Mouse (Mus musculus): ENCODE results near the gene Nabp1.
"Not testable (repeated sequence)": the region's sequence is repeated elsewhere in the genome, so short reads cannot be mapped to it uniquely, and the experiment has no call there.

The Nabp1 gene

GRCm38 (mm10) chr1:51486291-51486690 lies 8.1 kb upstream of the Nabp1 start:
- DNase-seq (ENCODE audit: low spot score in 2 of 2): no peak

DNA sequence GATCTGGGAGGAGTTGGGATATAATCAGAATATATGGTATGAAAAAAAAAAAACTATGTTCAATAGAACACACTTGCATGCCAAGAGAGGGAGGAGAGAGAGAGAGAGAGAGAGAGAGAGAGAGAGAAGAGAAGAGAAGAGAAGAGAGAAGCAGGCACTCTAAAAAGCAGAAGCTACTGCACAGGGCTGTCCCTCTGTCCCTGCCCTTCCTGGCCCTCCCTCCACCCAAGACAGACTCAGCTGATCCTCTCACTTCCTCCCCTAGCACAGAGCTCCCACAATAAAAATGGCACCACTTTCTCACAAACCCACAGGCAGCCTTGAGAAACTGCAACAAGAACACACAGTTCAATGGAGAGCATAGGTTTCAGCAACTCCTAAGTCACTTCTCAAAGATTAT lies 2.2 kb upstream of the Nabp1 start:
- peak in 1 of 2 experiments; percentile 69 for DNase-seq (ENCODE audit: low spot score in 2 of 2)

- no peak for DNase-seq (ENCODE audit: low spot score in 2 of 2)
These were observed 1.5 kb upstream of the Nabp1 start for GRCm38 (mm10) chr1:51479691-51480090.

GRCm38 (mm10) chr1:51479027-51479329 lies 753 bp upstream of the Nabp1 start:
- no peak for DNase-seq (ENCODE audit: low spot score in 2 of 2)

DNA sequence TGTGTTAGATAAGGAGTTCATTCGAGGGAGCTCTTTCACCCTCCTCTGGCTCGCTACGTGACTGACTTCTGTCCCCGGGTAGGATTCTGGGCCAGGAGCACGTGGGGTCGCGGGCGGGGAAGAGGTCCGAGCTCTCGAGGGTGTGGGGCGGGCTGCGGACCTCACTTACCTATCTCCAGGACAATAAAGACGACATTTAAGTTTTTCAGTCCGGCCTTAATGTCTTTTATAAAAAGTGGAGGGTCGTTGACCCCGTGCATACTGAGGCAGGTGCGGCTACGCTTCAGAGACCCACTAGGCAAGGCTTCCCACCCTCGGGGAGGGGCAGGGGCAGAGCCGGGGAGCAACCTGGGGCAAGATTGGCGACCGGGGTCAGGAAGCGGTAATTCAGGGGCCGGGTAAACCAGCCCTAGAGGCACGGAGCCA lies 556 bp downstream of the Nabp1 start:
- peak in 1 of 2 experiments; percentile 48 for DNase-seq (ENCODE audit: low spot score in 2 of 2)

DNA sequence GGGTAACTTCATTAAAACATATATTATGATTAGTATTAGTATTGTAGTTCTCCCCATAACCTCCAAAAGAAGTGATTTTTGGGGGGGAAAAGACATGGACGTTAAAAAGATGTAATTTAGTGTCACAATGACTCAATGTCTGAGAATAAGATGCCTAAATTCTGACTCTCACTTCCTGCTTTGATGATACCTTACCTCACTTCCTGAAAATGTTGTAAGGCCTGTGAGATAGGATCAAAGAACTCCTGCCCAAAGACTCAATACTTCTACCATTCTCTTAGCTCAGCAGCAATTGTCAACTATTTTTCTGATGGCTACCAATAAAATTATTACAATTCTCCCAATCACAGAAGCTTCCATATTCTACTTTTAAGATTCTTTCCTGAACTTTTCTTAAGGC lies 1.8 kb downstream of the Nabp1 start:
- DNase-seq (ENCODE audit: low spot score in 2 of 2): peak in 1 of 2 experiments; percentile 5

DNA sequence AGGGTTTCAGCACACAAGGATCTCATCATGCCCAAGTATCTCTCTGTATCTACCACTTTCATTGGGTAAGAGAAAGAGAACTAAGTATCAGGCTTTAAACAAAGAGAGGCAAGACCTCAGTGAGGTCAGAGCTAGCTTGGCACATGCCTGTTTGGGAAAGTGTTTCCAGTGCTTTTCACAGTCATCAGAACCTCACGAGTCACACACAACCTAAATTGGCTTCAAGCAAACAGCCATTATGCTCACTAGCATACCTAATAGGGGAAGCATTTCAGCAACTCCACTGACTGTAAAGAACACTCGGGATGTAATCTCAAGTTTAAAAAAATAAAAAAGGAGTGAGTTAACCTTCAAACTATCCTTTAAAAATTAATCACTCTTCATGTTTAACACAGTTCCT lies 10.1 kb downstream of the Nabp1 start:
- DNase-seq (ENCODE audit: low spot score in 2 of 2): no peak

DNA sequence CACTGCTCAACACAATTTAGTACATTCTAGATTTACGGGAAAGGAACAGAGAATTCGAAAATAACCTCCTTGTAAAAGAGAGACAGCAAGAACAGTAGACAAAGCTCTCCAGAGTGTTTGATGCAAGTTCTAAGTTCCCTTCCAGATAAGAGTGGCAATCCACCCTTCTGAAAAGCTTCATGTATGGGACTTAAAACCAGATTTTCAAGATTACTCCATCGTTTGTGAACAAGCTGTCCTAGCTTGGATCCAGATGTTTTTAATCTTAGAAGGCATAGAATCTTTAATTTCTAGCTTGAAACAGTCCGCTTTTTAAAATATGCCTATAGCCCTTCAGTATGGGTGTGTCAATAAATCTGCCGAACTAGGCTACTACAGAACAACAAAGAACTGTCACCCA lies 11.0 kb downstream of the Nabp1 start:
- no peak for DNase-seq (ENCODE audit: low spot score in 2 of 2)

- DNase-seq (ENCODE audit: low spot score in 2 of 2): peak; percentile 15 to 27
These were observed 11.8 kb downstream of the Nabp1 start for GRCm38 (mm10) chr1:51466385-51466784.

- no peak for DNase-seq (ENCODE audit: low spot score in 2 of 2)
These were observed 12.9 kb downstream of the Nabp1 start for GRCm38 (mm10) chr1:51465285-51465684.

DNA sequence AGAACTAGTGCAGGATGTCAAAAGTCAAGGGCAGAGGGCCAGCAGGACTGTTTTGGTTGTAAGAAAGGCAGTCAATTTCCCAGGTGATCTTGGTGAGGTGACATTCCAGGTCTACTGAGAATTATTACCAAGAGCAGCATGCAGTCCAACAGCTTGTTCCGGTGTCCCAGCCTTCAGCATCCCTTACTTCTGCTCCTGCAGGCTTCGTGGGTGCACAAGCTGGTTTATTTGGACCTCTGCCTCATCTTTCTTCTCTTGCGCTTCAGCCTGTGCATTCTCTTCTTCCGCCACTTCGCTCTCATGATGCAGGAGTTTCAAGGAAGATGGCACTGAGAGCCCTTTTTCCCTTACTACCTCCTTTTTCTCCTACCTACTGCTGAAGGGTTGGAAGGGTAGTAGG lies 15.2 kb downstream of the Nabp1 start:
- no peak for DNase-seq (ENCODE audit: low spot score in 2 of 2)

DNA sequence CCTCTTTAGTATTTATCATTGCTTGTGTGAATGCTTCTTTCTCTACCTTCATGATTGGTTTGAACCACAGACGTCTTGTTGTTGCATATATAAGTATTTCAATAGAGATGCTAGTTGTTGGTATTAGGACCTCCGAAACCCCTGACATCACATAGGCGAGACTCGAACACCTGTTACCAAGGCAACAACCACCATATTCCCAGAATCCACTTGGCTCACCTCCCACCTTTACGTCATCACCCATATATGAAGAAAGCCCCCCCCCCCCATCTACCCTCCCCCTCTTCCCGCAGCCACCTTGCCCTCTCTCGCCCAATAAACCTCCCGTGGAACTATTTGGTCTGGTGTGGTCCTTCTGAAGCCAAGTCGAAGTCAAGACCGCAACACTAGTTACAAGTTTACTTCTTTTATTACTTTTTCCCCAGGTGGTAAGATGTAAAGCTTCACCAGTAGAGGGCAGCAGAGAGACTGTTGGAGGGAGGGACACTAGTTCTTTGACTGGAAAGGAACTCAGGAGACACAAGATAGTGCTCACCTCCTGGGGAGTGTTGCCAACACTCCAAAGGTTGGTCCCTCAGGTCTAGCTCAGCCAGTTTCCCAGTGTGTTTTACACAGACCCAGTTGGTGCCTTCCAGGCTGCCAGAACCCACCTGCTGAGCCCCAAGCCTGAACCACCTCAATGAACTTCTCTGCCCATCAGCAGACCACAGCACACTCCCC lies 19.3 kb downstream of the Nabp1 start:
- peak; percentile 61 to 62 for DNase-seq (ENCODE audit: low spot score in 2 of 2)

DNA sequence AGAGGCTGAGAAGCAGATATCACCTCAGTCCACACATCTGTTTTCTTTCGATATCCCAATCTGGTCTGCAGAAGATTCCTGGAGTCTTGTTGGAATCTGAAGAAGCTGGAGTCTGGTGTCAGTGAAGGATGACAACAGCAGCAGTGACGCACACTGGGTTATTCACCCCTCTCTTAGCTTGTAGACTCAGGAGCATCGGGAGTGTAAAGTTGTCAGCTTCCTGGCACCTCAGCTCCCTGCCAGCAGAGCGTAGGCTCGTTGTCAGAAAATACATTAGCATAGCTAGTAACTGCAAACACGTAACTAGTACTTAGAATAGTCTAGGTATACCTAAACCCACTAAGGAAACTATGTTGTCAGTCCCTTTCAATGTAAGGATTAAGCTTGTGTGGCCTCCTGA lies 20.1 kb downstream of the Nabp1 start:
- DNase-seq (ENCODE audit: low spot score in 2 of 2): no peak

GRCm38 (mm10) chr1:51457249-51457648 lies 21.0 kb downstream of the Nabp1 start:
- no peak for DNase-seq (ENCODE audit: low spot score in 2 of 2)

DNA sequence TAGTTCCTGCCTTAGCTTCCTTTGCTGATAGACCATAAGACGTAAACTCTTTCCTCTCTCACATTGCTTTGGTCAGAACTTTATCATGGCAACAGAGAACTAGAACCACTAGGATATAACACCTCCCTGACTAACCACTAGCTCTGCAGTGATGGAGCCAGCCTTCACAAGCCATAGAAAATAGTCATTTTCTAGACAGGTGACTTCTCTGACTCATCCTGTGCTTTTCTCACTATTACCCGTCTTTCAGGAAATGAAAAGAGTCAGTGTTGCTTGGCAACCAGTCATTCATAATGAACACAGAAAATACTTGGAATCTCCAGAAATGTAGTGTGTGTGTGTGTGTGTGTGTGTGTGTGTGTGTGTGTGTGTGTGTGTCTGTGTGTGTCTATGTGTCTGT lies 29.4 kb downstream of the Nabp1 start:
- peak in 1 of 2 experiments; percentile 25 for DNase-seq (ENCODE audit: low spot score in 2 of 2)

DNA sequence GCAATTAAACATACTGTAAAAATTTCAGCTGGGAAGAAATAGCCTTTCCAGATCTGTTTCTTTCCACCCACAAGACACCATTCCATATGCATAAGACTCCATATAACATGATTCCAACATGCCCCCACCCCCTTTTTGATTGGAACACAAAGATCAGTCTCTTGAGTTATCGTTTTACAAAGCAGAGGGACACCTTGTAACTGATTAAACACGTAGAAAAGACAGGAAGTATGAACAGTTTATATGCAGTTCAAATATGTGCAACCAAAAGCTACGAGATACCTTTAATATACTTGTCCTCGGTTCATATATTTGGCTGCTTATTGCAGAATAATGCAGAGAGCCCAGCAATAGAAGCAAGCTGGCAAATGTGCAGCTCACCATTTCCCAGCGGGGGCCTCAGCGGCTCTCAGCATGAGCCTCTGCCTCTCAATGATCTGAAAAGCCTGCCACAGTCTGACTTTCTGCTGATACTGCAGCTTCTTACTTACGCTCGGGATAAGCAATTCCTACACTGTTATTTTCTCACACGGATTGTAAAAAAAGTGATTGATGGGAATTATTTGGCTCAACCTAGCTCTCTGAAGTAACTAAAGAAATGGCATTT lies 32.3 kb downstream of the Nabp1 start:
- DNase-seq (ENCODE audit: low spot score in 2 of 2): no peak

GRCm38 (mm10) chr1:51445161-51445853 lies 32.9 kb downstream of the Nabp1 start:
- no peak for DNase-seq (ENCODE audit: low spot score in 2 of 2)

- no peak for DNase-seq (ENCODE audit: low spot score in 2 of 2)
These were observed 48.5 kb downstream of the Nabp1 start for GRCm38 (mm10) chr1:51429775-51430174.

GRCm38 (mm10) chr1:51426298-51426697 lies 51.9 kb downstream of the Nabp1 start:
- DNase-seq (ENCODE audit: low spot score in 2 of 2): no peak

- DNase-seq (ENCODE audit: low spot score in 2 of 2): not testable (repeated sequence)
These were observed 57.2 kb downstream of the Nabp1 start for GRCm38 (mm10) chr1:51421029-51421428.

- DNase-seq (ENCODE audit: low spot score in 2 of 2): no peak
These were observed 59.5 kb downstream of the Nabp1 start for GRCm38 (mm10) chr1:51418753-51419152.
